Mouse (Mus musculus) ES-E14 (cell line): ENCODE data around the gene Dst.

Experiments used
- ZC3H11A ChIP-seq: IDR thresholded peaks from 2 replicates; pipeline ENCODE4 v1.6.1; 2012; ENCODE audit warnings: low read depth, mild to moderate bottlenecking, inconsistent platforms, low read length, borderline replicate concordance
- ZNF384 ChIP-seq: IDR thresholded peaks from 2 replicates; pipeline ENCODE4 v1.6.1; 2012; ENCODE audit warnings: low read depth, low read length, inconsistent platforms

- TF ChIP-seq ZNF384 (no peak), ZC3H11A (no peak)
Observed at GRCm38 (mm10) chr1:34200791-34201190, 292.8 kb downstream of the Dst start.
